Comparison of ENCODE assay signal across 8 mouse cellular contexts in genomic region chr1:172217148-172217547, GRCm38 (mm10). TPM values are rescaled to one million over a fixed set of nuclear protein-coding genes. Genes with fewer than 3 reads are reported as not detected.
A peak's percentile ranks its signal among the peaks of the same experiment; 100 is the strongest.
DNase-seq lines count a peak whose midpoint lies in the region; ATAC-seq and TF ChIP-seq lines count a peak whose summit lies in the region.

No protein-coding gene starts in this region.

- peak; percentile 94 for TF ChIP-seq CTCF in E14TG2a.4 (conservative IDR thresholded peaks at IDR 0.05; ENCODE audit: low read length)
- TF ChIP-seq CTCF in stomach, postnatal 0 days (IDR thresholded peaks at IDR 0.05; ENCODE audit: low read depth): peak; percentile 97

- H3K4me2 ChIP-seq in forebrain, embryonic 11.5 days (ENCODE audit: low read depth, low read length, severe bottlenecking): peak overlapping the region; percentile 20; the same call in 1 of the 2 replicates
- H3K4me2 ChIP-seq in heart, embryonic 16.5 days (ENCODE audit: low read depth, low read length): peak overlapping the region; percentile 62
- H3K4me2 ChIP-seq in liver, embryonic 16.5 days (ENCODE audit: low read depth, low read length): peak overlapping the region; percentile 42; the same call in 1 of the 2 replicates
- H3K4me2 ChIP-seq in neural tube, embryonic 12.5 days (replicated peaks): peak overlapping the region; percentile 42
- H3K4me2 ChIP-seq in stomach, postnatal 0 days (replicated peaks; ENCODE audit: low read depth): peak overlapping the region; percentile 41

- H3K27me3 ChIP-seq in E14TG2a.4 (ENCODE audit: insufficient read depth, low read length): peaks cover 5% of the 10 kb centered on the region; the same call in 1 of the 2 replicates
- H3K27me3 ChIP-seq in forebrain, embryonic 11.5 days (ENCODE audit: control insufficient read depth, insufficient read depth, low read length): no peaks in the 10 kb centered on the region
- H3K27me3 ChIP-seq in heart, embryonic 16.5 days (ENCODE audit: control insufficient read depth, insufficient read depth, low read length): no peaks in the 10 kb centered on the region
- H3K27me3 ChIP-seq in liver, embryonic 16.5 days (ENCODE audit: control insufficient read depth, insufficient read depth, low read depth, low read length): no peaks in the 10 kb centered on the region
- no peaks in the 10 kb centered on the region for H3K27me3 ChIP-seq in neural tube, embryonic 12.5 days (replicated peaks)
- no peaks in the 10 kb centered on the region for H3K27me3 ChIP-seq in stomach, postnatal 0 days (ENCODE audit: control insufficient read depth, insufficient read depth, low read length)

- peak overlapping the region; percentile 52 for H3K9ac ChIP-seq in forebrain, embryonic 11.5 days (ENCODE audit: low read length)
- peak overlapping the region; percentile 74 for H3K9ac ChIP-seq in heart, embryonic 16.5 days (ENCODE audit: low read length)
- 0 out of 2 replicates have a peak overlapping the region, but pooled peaks have one; percentile 4 for H3K9ac ChIP-seq in liver, embryonic 16.5 days (ENCODE audit: low read depth, low read length)
- H3K9ac ChIP-seq in neural tube, embryonic 12.5 days: no peak overlapping the region
- H3K9ac ChIP-seq in stomach, postnatal 0 days (ENCODE audit: low read length): peak overlapping the region; percentile 41; the same call in 1 of the 2 replicates

- 3% methylated on average over 5 of the region's 5 CpGs for WGBS in forebrain, embryonic 11.5 days
- WGBS in heart, embryonic 16.5 days: 0% methylated on average over 5 of the region's 5 CpGs
- WGBS in liver, embryonic 16.5 days (ENCODE audit: insufficient replicate concordance): 0% methylated on average over 5 of the region's 5 CpGs
- 1% methylated on average over 5 of the region's 5 CpGs for WGBS in neural tube, embryonic 12.5 days
- 0% methylated on average over 5 of the region's 5 CpGs for WGBS in stomach, postnatal 0 days

- no peak for TF ChIP-seq EP300 in stomach, postnatal 0 days (optimal IDR thresholded peaks at IDR 0.05)

- no peaks in the 10 kb centered on the region for H3K36me3 ChIP-seq in E14TG2a.4 (ENCODE audit: insufficient read depth, low read length)
- H3K36me3 ChIP-seq in forebrain, embryonic 11.5 days (ENCODE audit: control insufficient read depth, insufficient read depth, low read length): no peaks in the 10 kb centered on the region
- no peaks in the 10 kb centered on the region for H3K36me3 ChIP-seq in heart, embryonic 16.5 days (ENCODE audit: control insufficient read depth, insufficient read depth)
- no peaks in the 10 kb centered on the region for H3K36me3 ChIP-seq in liver, embryonic 16.5 days (ENCODE audit: control insufficient read depth, insufficient read depth)
- H3K36me3 ChIP-seq in neural tube, embryonic 12.5 days: no peaks in the 10 kb centered on the region
- H3K36me3 ChIP-seq in stomach, postnatal 0 days (ENCODE audit: control insufficient read depth, insufficient read depth, low read length): no peaks in the 10 kb centered on the region

- peaks cover 79% of the 10 kb centered on the region for H3K4me1 ChIP-seq in E14TG2a.4 (replicated peaks; ENCODE audit: low read depth, low read length)
- H3K4me1 ChIP-seq in forebrain, embryonic 11.5 days (replicated peaks; ENCODE audit: control insufficient read depth, insufficient read depth, low read length): peaks cover 16% of the 10 kb centered on the region; the same call in 1 of the 2 replicates
- H3K4me1 ChIP-seq in heart, embryonic 16.5 days (ENCODE audit: control insufficient read depth, insufficient read depth, low read length): peaks cover 70% of the 10 kb centered on the region
- peaks cover 4% of the 10 kb centered on the region for H3K4me1 ChIP-seq in liver, embryonic 16.5 days (ENCODE audit: control insufficient read depth, low read depth, low read length)
- peaks cover 34% of the 10 kb centered on the region for H3K4me1 ChIP-seq in neural tube, embryonic 12.5 days
- H3K4me1 ChIP-seq in stomach, postnatal 0 days (replicated peaks; ENCODE audit: control insufficient read depth, insufficient read depth): peaks cover 12% of the 10 kb centered on the region; the same call in 1 of the 2 replicates

- peak overlapping the region; percentile 58 for H3K27ac ChIP-seq in forebrain, embryonic 11.5 days (ENCODE audit: low read depth, low read length)
- H3K27ac ChIP-seq in heart, embryonic 16.5 days (ENCODE audit: low read length): peak overlapping the region; percentile 95
- H3K27ac ChIP-seq in liver, embryonic 16.5 days (ENCODE audit: low read length): 0 out of 2 replicates have a peak overlapping the region, but pooled peaks have one; percentile 36
- H3K27ac ChIP-seq in neural tube, embryonic 12.5 days: no peak overlapping the region
- peak overlapping the region; percentile 85 for H3K27ac ChIP-seq in stomach, postnatal 0 days (replicated peaks)

- no peaks in the 10 kb centered on the region for H3K9me3 ChIP-seq in E14TG2a.4 (ENCODE audit: low read length)
- no peaks in the 10 kb centered on the region for H3K9me3 ChIP-seq in forebrain, embryonic 11.5 days (ENCODE audit: control insufficient read depth, low read length)
- no peaks in the 10 kb centered on the region for H3K9me3 ChIP-seq in heart, embryonic 16.5 days (replicated peaks; ENCODE audit: control insufficient read depth, low read length)
- H3K9me3 ChIP-seq in liver, embryonic 16.5 days (replicated peaks; ENCODE audit: control insufficient read depth, low read length): no peaks in the 10 kb centered on the region
- no peaks in the 10 kb centered on the region for H3K9me3 ChIP-seq in neural tube, embryonic 12.5 days
- no peaks in the 10 kb centered on the region for H3K9me3 ChIP-seq in stomach, postnatal 0 days (ENCODE audit: control insufficient read depth, low read length)

- peak overlapping the region; percentile 60 for H3K4me3 ChIP-seq in E14TG2a.4 (replicated peaks; ENCODE audit: low read length)
- H3K4me3 ChIP-seq in forebrain, embryonic 11.5 days (ENCODE audit: low read depth, low read length): no peak overlapping the region
- peak overlapping the region; percentile 36 for H3K4me3 ChIP-seq in heart, embryonic 16.5 days (ENCODE audit: low read length)
- H3K4me3 ChIP-seq in liver, embryonic 16.5 days (ENCODE audit: low read depth, low read length): peak overlapping the region; percentile 24; the same call in 1 of the 2 replicates
- no peak overlapping the region for H3K4me3 ChIP-seq in neural tube, embryonic 12.5 days
- H3K4me3 ChIP-seq in stomach, postnatal 0 days (ENCODE audit: low read depth, low read length): no peak overlapping the region

- peak; percentile 77 for DNase-seq in c-Kit-positive CD71-negative TER-119-negative erythroid progenitor cells, embryonic 14.5 days (ENCODE audit: low read depth)
- DNase-seq in forebrain, embryonic 11.5 days (ENCODE audit: low spot score): peak; percentile 96
- peak; percentile 91 to 93 for DNase-seq in kidney, postnatal 25 days
- peak; percentile 94 for DNase-seq in stomach, postnatal 0 days (ENCODE audit: low spot score)

- ATAC-seq in forebrain, embryonic 11.5 days (replicated peaks; ENCODE audit: low FRiP score): peak; percentile 69
- peak; percentile 49 for ATAC-seq in heart, embryonic 16.5 days (replicated peaks; ENCODE audit: extremely low read depth, insufficient read depth, low FRiP score)
- peak; percentile 73 for ATAC-seq in liver, embryonic 16.5 days (ENCODE audit: low read depth)
- ATAC-seq in neural tube, embryonic 12.5 days (ENCODE audit: low FRiP score, low read depth): peak; percentile 55
- ATAC-seq in stomach, postnatal 0 days (ENCODE audit: low FRiP score, low TSS enrichment): peak; percentile 80

RNA-seq across cellular contexts. Expression of gene Casq1, which starts 2.5 kb away (rescaled TPM):
- polyA plus RNA-seq in forebrain, embryonic 11.5 days (2014; fragmentation: Nextera tagmentation; extraction: Ambion mirVana): 1.1 and 2.0 TPM in 2 replicates
- 106 and 108 TPM in 2 replicates for polyA plus RNA-seq in heart, embryonic 16.5 days (2015; fragmentation: Nextera tagmentation; extraction: Ambion mirVana)
- polyA plus RNA-seq in liver, embryonic 16.5 days (2015; fragmentation: Nextera tagmentation; extraction: Ambion mirVana): 2.6 and 7.5 TPM in 2 replicates
- 2.1 TPM in 2 replicates for polyA plus RNA-seq in neural tube, embryonic 12.5 days (2016; fragmentation: Nextera tagmentation; extraction: Ambion mirVana)
- polyA plus RNA-seq in stomach, postnatal 0 days (2015; fragmentation: Nextera tagmentation; extraction: Ambion mirVana): 9.8 and 9.9 TPM in 2 replicates

RNA-seq across cellular contexts. Expression of gene Pea15a, which starts 10.5 kb away (rescaled TPM):
- polyA plus RNA-seq in forebrain, embryonic 11.5 days (2014; fragmentation: Nextera tagmentation; extraction: Ambion mirVana): 371 and 409 TPM in 2 replicates
- polyA plus RNA-seq in heart, embryonic 16.5 days (2015; fragmentation: Nextera tagmentation; extraction: Ambion mirVana): 181 and 193 TPM in 2 replicates
- polyA plus RNA-seq in liver, embryonic 16.5 days (2015; fragmentation: Nextera tagmentation; extraction: Ambion mirVana): 20.6 and 21.5 TPM in 2 replicates
- 293 and 305 TPM in 2 replicates for polyA plus RNA-seq in neural tube, embryonic 12.5 days (2016; fragmentation: Nextera tagmentation; extraction: Ambion mirVana)
- polyA plus RNA-seq in stomach, postnatal 0 days (2015; fragmentation: Nextera tagmentation; extraction: Ambion mirVana): 79.4 and 81.6 TPM in 2 replicates

RNA-seq across cellular contexts. Expression of gene Atp1a4, which starts 41.1 kb away (rescaled TPM):
- polyA plus RNA-seq in forebrain, embryonic 11.5 days (2014; fragmentation: Nextera tagmentation; extraction: Ambion mirVana): 0.08 TPM in 1 of 2 replicates, not detected in the other
- 0.16 and 0.17 TPM in 2 replicates for polyA plus RNA-seq in heart, embryonic 16.5 days (2015; fragmentation: Nextera tagmentation; extraction: Ambion mirVana)
- not detected in 2 replicates for polyA plus RNA-seq in liver, embryonic 16.5 days (2015; fragmentation: Nextera tagmentation; extraction: Ambion mirVana)
- polyA plus RNA-seq in neural tube, embryonic 12.5 days (2016; fragmentation: Nextera tagmentation; extraction: Ambion mirVana): not detected in 2 replicates
- not detected in 2 replicates for polyA plus RNA-seq in stomach, postnatal 0 days (2015; fragmentation: Nextera tagmentation; extraction: Ambion mirVana)

RNA-seq across cellular contexts. Expression of gene Igsf8, which starts 44.3 kb away (rescaled TPM):
- 104 and 122 TPM in 2 replicates for polyA plus RNA-seq in forebrain, embryonic 11.5 days (2014; fragmentation: Nextera tagmentation; extraction: Ambion mirVana)
- 25.3 and 30.6 TPM in 2 replicates for polyA plus RNA-seq in heart, embryonic 16.5 days (2015; fragmentation: Nextera tagmentation; extraction: Ambion mirVana)
- 16.8 and 20.6 TPM in 2 replicates for polyA plus RNA-seq in liver, embryonic 16.5 days (2015; fragmentation: Nextera tagmentation; extraction: Ambion mirVana)
- 165 and 171 TPM in 2 replicates for polyA plus RNA-seq in neural tube, embryonic 12.5 days (2016; fragmentation: Nextera tagmentation; extraction: Ambion mirVana)
- 19.1 and 19.5 TPM in 2 replicates for polyA plus RNA-seq in stomach, postnatal 0 days (2015; fragmentation: Nextera tagmentation; extraction: Ambion mirVana)

Comparison
In these comparisons a context has a peak if more than half of its experiments do, and no peak if none do; other contexts are left out.
1. H3K4me3 ChIP-seq: peak in E14TG2a.4 (single experiment), heart, embryonic 16.5 days (single experiment) and liver, embryonic 16.5 days (single experiment); none in forebrain, embryonic 11.5 days (single experiment), neural tube, embryonic 12.5 days (single experiment) and stomach, postnatal 0 days (single experiment).
2. Peak in every context shown above with its lines, with median percentiles within 50 percentile points of each other: DNase-seq, ATAC-seq and H3K4me2 ChIP-seq.